Mouse (Mus musculus): ENCODE results near the gene Amn.

The Amn gene

DNA sequence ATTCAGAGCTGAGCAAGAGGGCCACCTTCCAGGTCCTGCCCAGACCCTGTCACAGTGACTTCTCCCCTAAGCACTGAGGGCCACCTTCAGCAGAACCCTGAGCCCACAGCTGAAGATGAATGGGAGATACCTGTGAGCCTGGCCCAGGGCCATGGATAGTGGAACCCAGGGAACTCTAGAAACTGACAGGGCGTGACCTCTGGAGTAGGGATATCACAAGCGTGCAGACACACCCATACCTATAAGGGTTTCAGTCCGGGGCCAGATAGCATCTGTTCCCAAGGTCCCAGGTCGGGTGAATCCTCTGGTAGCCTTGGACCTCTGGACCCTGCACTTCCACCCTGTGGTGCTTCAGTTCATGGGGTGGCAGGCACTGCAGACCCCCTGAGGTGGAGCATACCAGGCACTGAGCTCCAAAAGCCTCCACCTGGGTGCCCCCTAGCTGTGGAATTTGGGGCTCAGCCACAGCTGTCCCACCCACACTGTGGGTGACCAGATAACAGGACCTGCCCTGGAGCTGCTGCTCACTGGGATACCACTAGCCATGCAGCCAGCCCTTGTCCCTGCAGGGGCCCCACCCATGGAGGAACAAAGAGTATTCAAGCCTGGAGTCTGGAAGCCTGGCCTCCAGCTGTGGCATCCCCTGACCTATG lies 3.1 kb upstream of the Amn start:
- no peak for DNase-seq

- no peak for DNase-seq
These were observed 511 bp downstream of the Amn start for GRCm38 (mm10) chr12:111271406-111271805.

GRCm38 (mm10) chr12:111271966-111272365 lies 1.1 kb downstream of the Amn start:
- DNase-seq: no peak

DNA sequence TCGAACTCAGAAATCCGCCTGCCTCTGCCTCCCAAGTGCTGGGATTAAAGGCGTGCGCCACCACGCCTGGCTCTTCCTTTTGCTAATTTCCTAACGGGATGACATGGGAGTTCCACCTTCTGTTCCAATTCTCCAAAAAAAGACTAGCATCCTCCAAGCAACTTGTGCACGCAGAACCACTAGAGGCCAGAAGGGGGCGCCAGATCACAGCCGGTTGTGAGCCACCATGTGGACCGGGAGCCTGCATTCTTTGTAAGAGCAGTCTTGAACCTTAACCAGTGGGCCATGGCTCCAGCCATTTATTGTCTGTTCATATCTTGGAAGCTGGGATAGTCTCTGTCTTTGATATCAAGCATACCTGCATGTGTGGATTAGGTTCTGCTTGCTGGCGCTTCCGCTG lies 1.5 kb downstream of the Amn start:
- peak; percentile 83 for DNase-seq

- peak; percentile 31 for DNase-seq
These were observed 3.1 kb downstream of the Amn start for GRCm38 (mm10) chr12:111274006-111274405.

- no peak for DNase-seq
These were observed 3.7 kb downstream of the Amn start for GRCm38 (mm10) chr12:111274447-111275149.

- peak; percentile 38 for DNase-seq
These were observed 4.4 kb downstream of the Amn start for GRCm38 (mm10) chr12:111275150-111275841.

- no peak for DNase-seq
These were observed 5.5 kb downstream of the Amn start for GRCm38 (mm10) chr12:111276371-111276770.

GRCm38 (mm10) chr12:111283573-111283972 lies 12.7 kb downstream of the Amn start:
- DNase-seq: no peak

- peak; percentile 47 for DNase-seq
These were observed 13.6 kb downstream of the Amn start for GRCm38 (mm10) chr12:111284532-111284931.

GRCm38 (mm10) chr12:111293025-111293424 lies 22.1 kb downstream of the Amn start:
- DNase-seq: no peak

GRCm38 (mm10) chr12:111301322-111302017 lies 30.6 kb downstream of the Amn start:
- DNase-seq: no peak

- no peak for DNase-seq
These were observed 31.1 kb downstream of the Amn start for GRCm38 (mm10) chr12:111302018-111302345.

DNA sequence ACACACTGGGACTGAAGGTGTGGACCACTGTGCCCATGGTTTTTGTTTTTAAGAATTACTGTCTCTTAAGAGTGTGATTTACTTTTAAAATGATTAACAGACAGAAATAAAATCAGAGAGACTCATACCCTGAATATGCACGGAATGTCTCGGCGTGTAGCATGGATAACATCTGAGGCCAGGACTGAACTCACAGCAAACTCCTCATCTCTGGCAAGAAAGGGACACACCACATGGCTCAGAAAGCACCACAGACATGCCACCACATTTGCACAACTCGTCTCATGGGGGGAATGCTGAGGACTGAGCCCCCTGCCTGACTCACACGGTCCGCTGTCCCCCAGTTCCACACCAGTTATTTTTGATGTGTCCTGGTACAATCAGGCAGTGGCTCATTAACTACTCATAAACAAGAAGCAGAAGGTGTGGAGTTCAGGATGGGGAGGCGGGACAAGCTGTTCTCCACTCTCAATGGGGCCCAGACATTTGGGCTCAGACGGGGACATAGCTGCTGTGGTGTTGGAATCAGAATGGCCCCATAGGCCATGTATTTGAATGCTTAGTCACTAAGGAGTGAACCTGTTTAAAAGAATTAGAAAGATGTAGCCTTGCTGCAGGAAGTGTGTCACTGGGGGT lies 32.9 kb downstream of the Amn start:
- DNase-seq: no peak

- no peak for DNase-seq
These were observed 35.9 kb downstream of the Amn start for GRCm38 (mm10) chr12:111306821-111307220.

GRCm38 (mm10) chr12:111309256-111309655 lies 38.4 kb downstream of the Amn start:
- no peak for DNase-seq

DNA sequence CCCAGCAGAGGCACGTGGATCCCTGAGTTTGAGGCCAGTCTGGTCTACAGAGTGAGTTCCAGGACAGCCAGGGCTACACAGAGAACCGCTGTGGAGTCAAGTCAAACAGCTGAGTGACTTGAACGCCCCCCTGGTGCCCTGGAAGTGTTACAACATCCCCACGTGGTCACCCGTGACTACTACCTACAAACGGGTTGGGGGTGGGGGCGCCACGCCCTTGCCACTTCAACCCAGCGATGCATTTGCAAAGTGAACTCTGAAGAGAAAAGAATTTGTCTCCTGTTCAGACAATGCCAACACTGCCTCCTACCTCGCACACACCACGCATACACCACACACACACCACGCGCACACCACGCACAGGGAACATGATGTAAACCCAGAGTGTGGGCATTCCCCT lies 39.0 kb downstream of the Amn start:
- DNase-seq: no peak

DNA sequence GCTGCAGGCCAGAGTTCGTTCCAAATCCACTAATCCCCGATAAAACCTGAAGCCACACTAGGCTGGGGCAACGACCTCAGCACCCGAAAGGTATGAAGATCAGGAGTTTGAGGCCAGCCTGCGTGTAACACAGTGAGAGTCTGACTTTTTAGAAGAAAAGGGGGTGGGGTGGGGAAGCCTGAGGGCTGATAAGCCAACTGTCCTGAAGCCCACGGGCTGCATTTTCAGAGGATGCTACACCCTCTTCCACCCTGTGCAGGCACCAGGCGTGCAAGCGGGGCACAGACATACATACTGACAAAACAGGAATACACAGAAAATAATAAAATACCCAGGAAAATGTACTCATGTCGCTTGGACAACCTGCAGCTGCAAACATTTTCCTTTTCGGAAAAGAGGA lies 40.9 kb downstream of the Amn start:
- DNase-seq: no peak

GRCm38 (mm10) chr12:111314273-111314672 lies 43.4 kb downstream of the Amn start:
- DNase-seq: no peak

DNA sequence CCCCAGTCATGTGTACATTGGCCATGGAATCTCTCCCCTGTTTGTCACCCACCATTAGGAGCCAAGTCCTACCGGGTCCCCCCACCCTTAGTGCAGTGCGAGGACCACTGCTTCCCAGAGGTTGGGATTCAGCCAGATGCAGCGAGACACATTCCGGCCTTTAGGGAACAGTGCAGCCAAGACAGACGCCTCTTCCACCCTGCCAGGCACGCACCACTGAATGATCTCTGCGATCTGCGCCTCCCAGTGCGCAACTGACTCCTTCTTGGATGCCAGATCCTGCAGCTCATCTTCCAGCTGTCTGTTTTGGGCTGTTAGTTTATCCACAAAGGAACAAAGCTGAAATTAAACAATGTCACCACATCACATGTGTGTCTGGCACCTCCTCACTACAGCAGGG lies 46.8 kb downstream of the Amn start:
- DNase-seq: no peak

DNA sequence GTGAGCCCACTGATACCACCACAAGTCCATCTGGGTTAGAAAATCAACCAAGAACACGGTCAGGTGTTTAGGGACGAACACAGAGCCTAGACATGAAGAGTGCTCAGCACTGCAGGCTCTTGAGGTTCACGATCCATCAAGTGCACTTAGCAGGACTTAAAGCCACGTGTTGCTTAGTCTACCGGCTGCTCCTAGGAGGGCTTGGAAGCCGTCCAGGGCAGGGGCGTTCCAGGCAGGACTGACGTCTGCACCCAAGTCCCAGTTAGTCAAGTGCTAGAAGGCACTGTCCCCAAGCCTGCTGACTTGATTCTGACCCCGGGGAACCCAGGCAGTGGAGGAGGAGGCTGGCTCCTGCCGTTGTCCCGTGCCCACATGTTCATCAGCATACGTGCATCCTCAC lies 49.7 kb downstream of the Amn start:
- DNase-seq: no peak

GRCm38 (mm10) chr12:111321832-111322231 lies 50.9 kb downstream of the Amn start:
- DNase-seq: no peak

DNA sequence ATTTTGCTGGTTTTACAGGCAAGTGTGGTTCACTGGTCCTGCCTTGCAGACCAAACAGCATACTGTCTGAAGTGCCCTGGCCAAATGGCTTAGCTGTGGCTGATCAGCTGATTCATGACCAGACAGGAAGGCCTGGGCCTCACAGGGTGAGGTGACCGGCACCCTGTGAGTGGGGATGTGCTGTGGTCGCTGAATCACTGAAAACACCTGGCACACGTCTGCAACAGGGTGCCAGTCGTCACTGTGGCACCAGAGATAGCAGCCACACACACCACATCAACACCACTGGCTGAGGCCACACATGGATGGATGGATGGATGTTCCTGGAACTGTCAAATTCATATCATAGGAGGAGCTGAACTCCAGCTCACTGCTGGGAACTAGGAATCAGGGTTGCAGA lies 52.5 kb downstream of the Amn start:
- DNase-seq: no peak

All from embryo, embryonic 11 days (tissue).